21 mouse cellular contexts compared by ENCODE assay signal in the genomic region with DNA sequence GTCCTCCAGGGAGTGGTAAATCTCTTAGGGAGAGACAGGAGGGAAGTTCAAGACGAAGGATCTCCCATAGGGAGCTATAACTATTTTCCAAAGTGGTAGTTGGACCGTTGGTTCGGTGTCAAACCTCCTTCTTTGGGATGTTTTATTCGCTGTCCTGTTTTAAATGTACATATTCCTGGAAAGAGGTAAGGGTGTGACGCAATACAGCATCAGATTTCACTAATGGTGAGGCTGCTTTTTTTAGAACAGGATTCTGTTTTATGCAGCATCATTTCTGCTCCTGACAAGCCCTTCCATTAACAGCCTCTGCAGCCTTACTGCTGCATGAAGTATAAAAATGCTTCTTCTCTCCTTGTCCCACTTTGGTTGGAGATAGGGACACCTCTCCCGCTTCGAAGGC.
"Had no signal": no experiment of that assay in that cellular context is flagged by ENCODE, and none has a peak within 500 bp of the region (broad histone marks: within the 10 kb centered on the region; RNA-seq: fewer than 3 reads in every experiment).

No protein-coding gene starts in this region.

- DNase-seq: gastrocnemius, postnatal 14 days; gastrocnemius, postnatal 36 days; heart, adult 11 months; heart, adult 2 months; heart, postnatal 14 days; heart, postnatal 36 days; kidney, adult 11 months; kidney, adult 8-10 months; kidney, postnatal 14 days; layer of hippocampus, adult 9-11 months; layer of hippocampus, postnatal 36 days; left cerebral cortex, postnatal 4 days had no signal

- H3K27ac ChIP-seq: heart, adult 2 months; heart, embryonic 13.5 days; heart, embryonic 15.5 days; hindbrain, embryonic 13.5 days; hindbrain, embryonic 15.5 days; hindbrain, postnatal 0 days; limb, embryonic 13.5 days; limb, embryonic 15.5 days; liver, embryonic 14.5 days had no signal

- H3K4me3 ChIP-seq: heart, adult 2 months; heart, embryonic 13.5 days; heart, embryonic 15.5 days; hindbrain, embryonic 13.5 days; hindbrain, embryonic 15.5 days; limb, embryonic 13.5 days; limb, embryonic 15.5 days; liver, embryonic 12.5 days had no signal
